11 mouse cellular contexts compared by ENCODE assay signal in the genomic region with DNA sequence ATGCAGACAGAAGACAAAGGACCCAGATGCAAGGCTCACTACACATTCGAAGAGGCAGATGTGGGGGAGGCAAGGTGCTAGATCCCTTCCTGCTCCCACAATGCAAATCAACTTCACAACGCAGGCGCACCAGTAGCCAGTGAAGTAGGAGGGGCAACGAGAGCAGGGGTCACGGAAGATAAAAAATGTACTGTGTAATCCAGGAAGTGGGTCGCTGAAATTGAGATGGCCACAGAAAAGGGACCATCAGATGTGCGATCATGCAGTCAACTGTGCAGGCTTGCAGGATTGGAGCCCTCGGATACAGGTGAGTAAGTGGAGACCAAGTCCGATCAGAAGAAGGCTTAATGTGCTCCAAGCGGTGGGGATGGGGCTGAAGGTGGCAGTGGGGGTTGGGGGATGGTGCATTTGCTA. TPM values are rescaled to one million over a fixed set of nuclear protein-coding genes. Genes with fewer than 3 reads are reported as not detected.
DNase-seq lines count a peak whose midpoint lies in the region; ATAC-seq and TF ChIP-seq lines count a peak whose summit lies in the region.
"Had no signal": no experiment of that assay in that cellular context is flagged by ENCODE, and none has a peak within 500 bp of the region (broad histone marks: within the 10 kb centered on the region; RNA-seq: fewer than 3 reads in every experiment).

No protein-coding gene starts in this region.

- no peak overlapping the region for H3K27ac ChIP-seq in liver, adult 2 months (replicated peaks; ENCODE audit: insufficient read depth, low read depth, low read length)
- H3K27ac ChIP-seq: embryonic facial prominence, embryonic 12.5 days had no signal

- 62% methylated on average over 10 of the region's 10 CpGs for WGBS in liver, adult 2 months

- no peaks in the 10 kb centered on the region for H3K4me1 ChIP-seq in erythroblast, embryonic 14.5 days (ENCODE audit: control insufficient read depth)
- H3K4me1 ChIP-seq in liver, adult 2 months (ENCODE audit: control insufficient read depth, insufficient read depth, low read length), result no peaks in the 10 kb centered on the region
- H3K4me1 ChIP-seq: embryonic facial prominence, embryonic 12.5 days had no signal

- no peak for TF ChIP-seq CTCF in liver, adult 2 months (IDR thresholded peaks at IDR 0.05; ENCODE audit: low read depth, low read length)

- H3K4me3 ChIP-seq in erythroblast, embryonic 14.5 days (replicated peaks), result peak overlapping the region; percentile 46
- H3K4me3 ChIP-seq in liver, adult 2 months (ENCODE audit: insufficient read depth, low read depth, low read length), result peak overlapping the region; percentile 31; the same call in 1 of the 2 replicates
- H3K4me3 ChIP-seq: embryonic facial prominence, embryonic 12.5 days had no signal

- H3K79me2 ChIP-seq in liver, adult 2 months (ENCODE audit: control insufficient read depth, insufficient read depth, low read length), result no peaks in the 10 kb centered on the region

- no peaks in the 10 kb centered on the region for H3K27me3 ChIP-seq in erythroblast, embryonic 14.5 days (ENCODE audit: control insufficient read depth)
- H3K27me3 ChIP-seq in liver, adult 2 months (ENCODE audit: control insufficient read depth, insufficient read depth, low read length), result no peaks in the 10 kb centered on the region
- H3K27me3 ChIP-seq: embryonic facial prominence, embryonic 12.5 days had no signal

- no peak for ATAC-seq in erythroblast, adult 5-6 weeks (replicated peaks; ENCODE audit: low FRiP score, poor library complexity, severe bottlenecking)
- peak; percentile 25 for ATAC-seq in inflammation-experienced regulatory T-cells, adult 6 months

- TF ChIP-seq POLR2A in liver, adult 2 months (IDR thresholded peaks at IDR 0.05; ENCODE audit: extremely low read depth, insufficient read depth, low read length), result no peak

- no peaks in the 10 kb centered on the region for H3K36me3 ChIP-seq in erythroblast, embryonic 14.5 days (ENCODE audit: control insufficient read depth)
- H3K36me3 ChIP-seq in liver, adult 2 months (ENCODE audit: control insufficient read depth, insufficient read depth, low read length), result no peaks in the 10 kb centered on the region
- H3K36me3 ChIP-seq: embryonic facial prominence, embryonic 12.5 days had no signal

- no peaks in the 10 kb centered on the region for H3K9me3 ChIP-seq in erythroblast, embryonic 14.5 days (ENCODE audit: control insufficient read depth, low read length)
- H3K9me3 ChIP-seq: embryonic facial prominence, embryonic 12.5 days had no signal

- DNase-seq in CD4-positive helper T cell, adult 2 months (ENCODE audit: low read depth, low spot score), result peak; percentile 17
- DNase-seq in liver, adult 2 months (ENCODE audit: extremely low read depth, low read depth, low spot score), result peak; percentile 40
- DNase-seq in ovary, postnatal 14 days (ENCODE audit: low spot score), result no peak
- no peak for DNase-seq in urinary bladder, adult 2 months (ENCODE audit: low spot score)
- no peak for DNase-seq in urinary bladder, postnatal 36 days (ENCODE audit: low spot score in 2 of 2)
- DNase-seq: gastrocnemius, postnatal 10 days; midbrain, embryonic 14.5 days had no signal

- no peak overlapping the region for H3K9ac ChIP-seq in liver, adult 2 months (ENCODE audit: low read depth, low read length)
- H3K9ac ChIP-seq: embryonic facial prominence, embryonic 12.5 days had no signal

RNA-seq across cellular contexts. Expression of gene Ppp1r36, which starts 27.0 kb away (rescaled TPM):
- polyA plus RNA-seq in erythroblast, embryonic 14.5 days (2012), result not detected in 2 replicates
- not detected in 2 replicates for total RNA-seq in erythroblast, adult 5-6 weeks (2015; ENCODE audit: low replicate concordance)
- not detected in 2 replicates for total RNA-seq in erythroblast, adult 5-6 weeks (2017; ENCODE audit: low replicate concordance)
- not detected for polyA plus RNA-seq in inflammation-experienced regulatory T-cells, adult 6 months (2017; shearing (Covaris generic))
- under 0.01 TPM in 1 of 2 replicates, not detected in the other for total RNA-seq in liver, adult 2 months (2014; rRNA removed)
- polyA plus RNA-seq in liver, adult 2 months (2012; rRNA removed), result not detected in 2 replicates
- 11.8 TPM in 2 replicates for polyA plus RNA-seq in urinary bladder, adult 2 months (2012; rRNA removed)

RNA-seq across cellular contexts. Expression of gene Hspa2, which starts 40.4 kb away (rescaled TPM):
- 0.20 and 0.27 TPM in 2 replicates for polyA plus RNA-seq in erythroblast, embryonic 14.5 days (2012)
- 0.42 and 4.4 TPM in 2 replicates for total RNA-seq in erythroblast, adult 5-6 weeks (2015; ENCODE audit: low replicate concordance)
- 0.68 and 1.8 TPM in 2 replicates for total RNA-seq in erythroblast, adult 5-6 weeks (2017; ENCODE audit: low replicate concordance)
- 1 to 10 TPM; 2.6 to 5.7 (median 3.4) TPM for polyA plus RNA-seq in inflammation-experienced regulatory T-cells, adult 6 months (2017; shearing (Covaris generic))
- 3.3 and 3.8 TPM in 2 replicates for total RNA-seq in liver, adult 2 months (2014; rRNA removed)
- polyA plus RNA-seq in liver, adult 2 months (2012; rRNA removed), result 1.4 and 2.2 TPM in 2 replicates
- 52.9 and 65.7 TPM in 2 replicates for polyA plus RNA-seq in urinary bladder, adult 2 months (2012; rRNA removed)

Comparison
In these comparisons a context has a peak if more than half of its experiments do, and no peak if none do; other contexts are left out.
1. DNase-seq: peak in CD4-positive helper T cell, adult 2 months (single experiment) and liver, adult 2 months (single experiment); none in ovary, postnatal 14 days (single experiment), urinary bladder, adult 2 months (single experiment) and urinary bladder, postnatal 36 days (0 of 2).
2. RNA of gene Ppp1r36, which starts 27.0 kb away (polyA plus RNA-seq): 11.8 TPM in urinary bladder, adult 2 months; not detected in erythroblast, embryonic 14.5 days, not detected in inflammation-experienced regulatory T-cells, adult 6 months and not detected in liver, adult 2 months; every median in the first group is over 10 times any median in the second.